Mouse (Mus musculus): ENCODE data around the gene Zfp629.

Zfp629 gene

DNA sequence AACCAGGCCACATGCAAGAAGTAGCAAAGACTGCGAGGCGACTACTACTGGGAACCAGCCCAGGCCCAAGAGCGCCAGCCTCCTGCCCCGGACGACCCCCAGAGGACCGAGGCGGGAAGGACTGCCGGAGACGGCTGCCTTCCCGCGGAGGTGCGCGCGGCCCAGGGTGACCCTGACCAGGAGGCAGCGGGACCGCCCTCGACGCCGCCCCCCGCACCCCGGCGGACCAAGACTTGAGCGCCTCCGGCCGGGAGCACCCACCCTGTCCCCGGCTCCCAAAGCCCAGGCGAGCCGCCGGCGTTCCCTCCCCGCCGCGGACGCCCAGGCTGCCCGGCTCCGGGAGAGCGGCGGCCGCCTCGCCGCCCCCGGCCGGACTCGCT is 1.1 kb downstream of the Zfp629 start:
- peak in 1 of 2 experiments; percentile 36 for DNase-seq (ENCODE audit: low spot score in 2 of 2)

DNA sequence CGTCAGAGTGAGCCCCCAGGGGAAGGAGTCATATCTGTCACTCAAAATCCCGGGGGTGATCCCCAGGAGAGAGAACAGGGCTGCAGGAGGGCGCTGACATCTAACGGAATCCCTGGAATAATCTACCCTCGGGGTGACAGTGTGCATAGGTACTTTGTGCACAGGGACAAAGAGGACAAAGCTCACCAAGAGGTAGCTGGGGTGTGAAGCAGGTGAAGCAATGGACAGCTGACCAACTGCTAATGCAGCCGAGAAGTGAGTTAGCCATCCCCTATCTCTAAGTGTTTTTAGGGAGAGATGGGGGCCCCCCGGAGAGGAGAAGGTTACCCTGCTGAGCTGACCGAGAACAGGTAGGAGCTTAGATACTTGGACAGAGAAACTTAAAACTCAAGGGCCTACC is 1.5 kb downstream of the Zfp629 start:
- peak in 1 of 2 experiments; percentile 2 for DNase-seq (ENCODE audit: low spot score in 2 of 2)

DNA sequence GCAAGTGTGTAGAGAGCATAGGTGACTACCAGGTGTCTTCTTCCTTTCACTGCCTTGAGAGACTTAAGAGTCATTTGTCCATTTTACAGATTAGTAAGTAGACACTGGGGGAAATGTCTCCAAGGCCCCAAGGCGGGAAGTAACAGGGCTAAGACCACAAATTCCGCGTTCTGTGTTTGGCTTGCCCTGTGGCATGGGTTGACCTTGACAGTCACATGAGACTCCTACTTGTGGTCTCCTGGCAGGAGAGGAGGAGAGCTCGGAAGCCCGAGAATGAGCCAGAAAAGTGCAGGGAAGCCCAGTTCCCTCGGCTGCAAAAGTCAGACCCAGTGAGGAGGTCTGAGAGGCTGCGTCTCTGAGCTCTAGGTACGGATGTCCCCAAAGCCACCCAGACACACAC is 2.1 kb downstream of the Zfp629 start:
- DNase-seq (ENCODE audit: low spot score in 2 of 2): peak in 1 of 2 experiments; percentile 7

DNA sequence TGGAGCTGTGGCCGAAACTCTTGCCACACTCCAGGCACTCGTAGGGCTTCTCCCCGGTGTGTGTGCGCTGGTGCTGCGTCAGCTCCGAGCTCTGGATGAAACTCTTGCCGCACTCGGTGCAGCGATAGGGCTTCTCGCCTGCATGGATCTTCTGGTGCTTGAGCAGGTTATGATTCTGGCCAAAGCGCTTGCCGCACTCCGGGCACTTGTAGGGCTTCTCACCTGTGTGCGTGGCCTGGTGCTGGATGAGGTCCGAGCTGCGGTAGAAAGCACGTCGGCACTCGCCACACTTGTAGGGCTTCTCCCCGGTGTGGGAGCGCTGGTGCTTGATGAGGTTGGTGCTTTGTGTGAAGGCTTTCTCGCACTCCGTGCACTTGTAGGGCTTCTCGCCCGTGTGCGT is 4.0 kb downstream of the Zfp629 start:
- DNase-seq (ENCODE audit: low spot score in 2 of 2): no peak

DNA sequence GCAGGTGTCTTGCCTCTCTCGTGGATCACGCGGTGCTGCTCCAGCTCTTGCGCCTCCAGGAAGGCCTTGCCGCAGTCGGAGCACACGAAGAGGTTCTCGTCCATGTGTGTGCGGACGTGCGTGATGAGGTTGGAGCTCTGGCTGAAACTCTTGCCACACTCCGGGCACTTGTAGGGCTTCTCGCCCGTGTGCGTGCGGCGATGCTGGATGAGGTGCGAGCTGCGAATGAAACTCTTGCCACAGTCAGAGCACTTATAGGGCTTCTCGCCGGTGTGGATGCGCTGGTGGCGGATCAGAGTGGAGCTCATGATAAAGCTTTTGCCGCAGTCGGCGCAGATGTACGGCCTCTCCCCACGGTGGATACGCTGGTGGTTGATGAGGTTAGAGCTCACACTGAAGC is 4.6 kb downstream of the Zfp629 start:
- no peak for DNase-seq (ENCODE audit: low spot score in 2 of 2)

DNA sequence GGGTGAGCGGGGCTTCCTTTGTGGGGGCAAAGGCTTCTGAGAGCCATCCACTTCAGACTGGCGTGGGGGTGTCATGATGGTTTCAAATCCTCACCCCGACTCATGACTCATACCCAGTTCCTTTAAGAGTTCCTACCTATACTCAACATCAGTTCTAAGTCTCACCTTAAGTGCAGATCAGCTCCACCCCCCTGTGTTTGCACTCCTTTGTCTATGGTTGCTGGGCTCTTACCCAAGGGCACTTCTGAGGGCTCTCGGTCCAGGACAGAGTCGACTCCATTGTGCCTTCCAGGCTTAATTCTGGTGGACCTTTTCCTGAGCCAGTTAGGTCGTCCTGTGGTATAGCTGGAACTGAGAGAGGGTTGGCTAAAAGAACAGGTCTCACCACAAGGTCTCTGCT is 8.4 kb downstream of the Zfp629 start:
- no peak for DNase-seq (ENCODE audit: low spot score in 2 of 2)

DNA sequence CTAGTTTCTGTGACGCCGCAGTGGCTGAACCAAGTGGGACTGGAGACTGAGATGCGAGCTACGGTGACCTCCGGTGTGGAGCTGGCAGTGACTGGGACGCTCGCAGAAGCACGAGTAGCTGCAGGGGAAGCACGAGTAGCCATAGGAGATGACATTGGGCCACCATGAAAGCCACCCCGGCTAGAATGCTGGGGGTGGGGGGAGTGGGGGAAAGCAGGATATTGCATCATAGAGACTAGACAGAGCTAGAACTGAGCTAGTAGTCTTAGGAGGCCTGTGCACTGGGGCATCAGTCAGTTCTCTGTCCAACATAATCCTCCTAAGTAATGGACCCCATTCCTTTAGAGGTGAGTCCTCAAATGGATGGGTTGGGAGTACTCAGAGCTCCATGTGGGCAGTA is 11.3 kb downstream of the Zfp629 start:
- no peak for DNase-seq (ENCODE audit: low spot score in 2 of 2)

DNA sequence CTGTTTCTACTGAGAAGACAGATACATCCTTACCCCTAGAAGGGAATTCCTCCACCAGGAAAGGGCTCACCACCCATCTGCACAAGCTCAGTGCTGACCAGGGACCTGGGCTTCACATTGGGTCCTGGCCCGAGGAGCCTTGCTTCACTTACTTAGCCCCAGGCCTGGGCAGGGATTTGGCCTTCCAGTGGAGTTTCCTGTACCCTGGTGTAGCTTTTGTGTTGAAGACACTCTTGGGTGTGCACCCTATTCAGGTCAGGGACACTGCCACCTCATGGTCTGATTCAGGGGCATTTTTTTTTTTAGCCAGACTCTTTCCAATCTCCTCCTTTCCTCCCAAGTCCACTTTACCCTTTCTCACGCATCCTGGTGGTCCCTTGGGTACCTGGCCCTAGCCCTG is 12.7 kb downstream of the Zfp629 start:
- no peak for DNase-seq (ENCODE audit: low spot score in 2 of 2)

DNA sequence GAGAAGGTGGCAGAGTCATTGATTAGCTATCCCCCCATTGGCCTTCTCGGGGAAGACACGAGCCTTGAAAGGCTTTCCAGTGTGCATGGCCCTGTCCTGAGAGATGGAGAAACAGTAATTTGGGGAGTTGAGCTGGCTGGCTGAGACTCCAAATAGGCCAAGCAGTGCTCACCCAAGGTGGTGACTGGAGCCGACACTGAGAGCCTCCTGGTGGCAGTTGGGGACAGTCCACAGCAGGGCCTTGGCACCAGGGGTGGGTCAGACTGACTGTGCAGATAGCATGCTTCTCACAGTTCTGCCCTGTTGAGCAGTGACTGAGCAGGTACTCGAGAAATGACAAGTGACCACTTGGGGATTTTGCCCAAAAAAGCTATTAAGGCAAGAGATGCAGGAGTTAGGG is 13.9 kb downstream of the Zfp629 start:
- no peak for DNase-seq (ENCODE audit: low spot score in 2 of 2)

DNA sequence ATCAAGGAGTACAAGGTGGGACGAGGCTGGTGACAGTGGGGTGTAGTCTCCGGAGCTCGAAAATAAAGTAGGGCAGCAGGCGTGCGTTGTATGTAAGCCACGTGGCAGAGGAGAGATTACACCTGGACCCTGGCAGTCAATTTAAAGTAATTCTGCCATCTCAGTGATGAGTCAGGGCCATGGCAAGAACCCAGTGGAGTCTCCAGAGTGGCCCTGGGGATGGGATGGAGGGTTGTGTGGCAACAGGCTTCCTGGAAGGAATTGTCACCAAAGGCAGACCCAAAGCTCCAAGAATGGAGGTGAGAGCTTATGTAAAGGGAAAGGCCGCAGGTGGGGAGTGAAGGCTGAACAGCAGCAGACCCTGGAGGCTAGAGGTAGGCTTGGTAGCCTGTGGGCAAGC is 15.0 kb downstream of the Zfp629 start:
- no peak for DNase-seq (ENCODE audit: low spot score in 2 of 2)

DNA sequence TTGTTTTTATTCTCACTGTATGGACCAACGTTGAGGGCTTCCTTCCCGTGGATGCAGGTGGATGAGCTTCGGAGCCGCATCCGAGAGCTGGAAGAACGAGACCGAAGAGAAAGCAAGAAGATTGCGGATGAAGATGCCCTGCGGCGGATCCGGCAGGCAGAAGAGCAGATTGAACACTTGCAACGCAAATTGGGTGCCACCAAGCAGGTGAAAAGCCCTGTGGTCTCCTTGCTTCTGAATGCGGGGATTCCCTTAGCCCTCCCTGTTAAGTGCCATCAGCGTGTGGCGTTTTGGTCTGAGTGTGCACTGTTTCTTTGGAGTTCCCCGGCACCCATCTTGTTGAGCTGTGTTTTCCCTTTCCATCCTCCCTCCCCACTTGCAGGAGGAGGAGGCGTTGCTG is 18.9 kb downstream of the Zfp629 start:
- no peak for DNase-seq (ENCODE audit: low spot score in 2 of 2)

DNA sequence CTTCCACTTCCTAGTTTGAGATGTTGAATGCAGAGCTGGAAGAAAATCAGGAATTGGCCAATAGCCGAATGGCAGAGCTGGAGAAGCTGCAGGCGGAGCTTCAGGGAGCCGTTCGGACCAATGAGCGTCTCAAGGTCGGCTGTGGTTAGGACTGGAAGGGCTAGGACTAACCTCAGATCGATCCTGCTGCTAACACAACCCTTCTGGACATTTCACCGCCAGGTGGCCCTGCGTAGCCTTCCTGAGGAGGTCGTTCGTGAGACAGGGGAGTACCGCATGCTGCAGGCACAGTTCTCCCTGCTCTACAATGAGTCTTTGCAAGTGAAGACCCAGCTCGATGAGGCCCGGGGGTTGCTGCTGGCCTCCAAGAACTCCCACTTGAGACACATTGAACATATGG is 23.0 kb downstream of the Zfp629 start:
- no peak for DNase-seq (ENCODE audit: low spot score in 2 of 2)

DNA sequence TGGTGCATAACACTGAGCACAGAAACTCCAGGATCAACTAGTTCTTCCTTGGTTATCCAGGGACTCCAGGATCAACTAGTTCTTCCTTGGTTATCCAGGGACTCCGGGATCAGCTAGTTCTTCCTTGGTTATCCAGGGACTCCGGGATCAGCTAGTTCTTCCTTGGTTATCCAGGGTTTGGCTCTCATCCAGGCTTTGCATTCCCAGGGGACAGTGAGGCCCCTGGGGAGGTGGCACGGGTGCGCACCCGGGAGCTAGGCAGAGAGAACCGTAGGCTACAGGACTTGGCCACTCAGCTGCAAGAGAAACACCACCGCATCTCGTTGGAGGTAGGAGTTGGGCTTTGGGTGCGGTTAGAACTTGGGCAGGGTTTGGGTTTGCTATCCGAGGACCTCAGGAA is 24.5 kb downstream of the Zfp629 start:
- DNase-seq (ENCODE audit: low spot score in 2 of 2): no peak

DNA sequence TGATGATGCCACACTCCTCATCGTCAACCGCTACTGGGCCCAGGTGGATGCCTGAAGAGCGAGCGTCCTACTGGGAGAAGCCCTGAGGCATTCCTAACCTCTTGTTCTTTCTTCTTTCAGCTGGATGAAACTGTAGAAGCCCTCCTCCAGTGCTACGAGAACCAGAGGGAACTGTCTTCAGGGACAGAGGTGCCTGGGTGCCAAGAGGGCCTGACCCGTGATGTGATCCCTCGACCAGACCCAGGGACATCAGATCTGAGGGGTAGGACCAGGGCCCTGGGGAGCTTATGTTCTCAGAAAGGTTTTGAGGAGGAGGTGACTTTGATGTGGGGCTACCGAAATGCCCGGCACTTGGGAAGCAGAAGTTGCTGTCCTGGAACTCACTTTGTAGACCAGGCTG is 26.0 kb downstream of the Zfp629 start:
- no peak for DNase-seq (ENCODE audit: low spot score in 2 of 2)

DNA sequence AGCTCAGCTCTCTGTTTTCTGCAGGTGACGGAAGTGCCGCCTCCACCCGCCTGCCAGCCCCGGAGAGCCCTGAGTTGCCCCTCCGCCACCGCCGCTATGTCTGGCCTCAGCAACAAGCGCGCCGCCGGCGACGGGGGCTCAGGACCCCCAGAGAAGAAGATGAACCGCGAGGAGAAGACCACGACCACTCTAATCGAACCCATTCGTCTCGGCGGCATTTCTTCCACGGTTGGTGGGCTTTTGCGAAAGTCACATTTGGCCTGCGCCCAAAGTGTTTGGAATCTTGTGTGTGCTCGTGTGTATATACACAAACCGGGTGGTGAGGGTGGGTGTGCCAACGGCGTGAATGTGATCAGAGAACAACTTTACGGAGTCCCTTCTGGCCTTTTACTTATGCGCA is 26.7 kb downstream of the Zfp629 start:
- no peak for DNase-seq (ENCODE audit: low spot score in 2 of 2)

DNA sequence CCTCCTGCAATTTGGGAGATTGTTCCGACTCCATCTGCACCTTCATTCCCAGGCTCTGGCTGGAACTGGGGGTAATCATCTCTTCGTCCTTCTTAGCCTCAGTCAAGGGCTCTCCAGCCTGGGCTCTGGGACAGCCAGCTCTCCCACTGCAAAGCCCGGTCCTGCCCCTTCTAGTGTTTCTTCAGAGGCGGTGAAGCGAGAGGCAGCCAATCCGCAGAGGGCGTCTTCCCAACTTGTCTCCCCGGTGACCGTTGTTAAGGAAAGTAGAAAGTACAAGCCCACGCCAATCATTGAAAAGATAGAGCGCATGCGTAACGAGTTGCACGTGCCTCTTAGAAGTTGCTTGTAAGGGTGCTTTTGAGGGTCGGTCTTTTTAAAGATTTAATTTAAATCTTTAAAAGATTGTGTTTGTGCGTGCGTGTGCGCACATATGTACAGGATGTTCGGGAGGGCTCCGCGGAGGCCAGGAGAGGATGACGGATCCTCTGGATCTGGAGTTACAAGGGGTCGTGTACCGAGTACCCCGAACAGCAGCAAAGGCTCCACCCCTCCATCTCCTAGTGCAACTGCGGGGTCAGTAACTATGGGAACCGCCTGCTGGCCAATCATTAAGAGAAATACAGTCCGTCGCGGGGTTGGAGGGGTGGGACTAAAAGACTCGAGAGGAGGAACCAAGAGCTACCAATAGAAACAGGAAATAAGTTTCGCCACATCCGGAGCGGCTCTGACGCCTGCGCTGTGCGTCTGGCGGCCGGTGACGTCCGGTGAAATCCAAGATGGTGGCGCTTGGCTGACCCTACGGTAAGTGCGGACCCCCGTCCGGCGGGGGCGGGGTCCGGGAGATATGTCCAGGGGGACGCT is 27.4 kb downstream of the Zfp629 start, which contains the start of the genes Ccdc189 and Rnf40:
Gene Ccdc189 (minus strand): TSS at position 585 of the 861 bp plus-strand sequence.
Gene Rnf40 (plus strand): TSS at position 757 of the 861 bp plus-strand sequence.
- DNase-seq (ENCODE audit: low spot score in 2 of 2): peak; percentile 93 to 97

DNA sequence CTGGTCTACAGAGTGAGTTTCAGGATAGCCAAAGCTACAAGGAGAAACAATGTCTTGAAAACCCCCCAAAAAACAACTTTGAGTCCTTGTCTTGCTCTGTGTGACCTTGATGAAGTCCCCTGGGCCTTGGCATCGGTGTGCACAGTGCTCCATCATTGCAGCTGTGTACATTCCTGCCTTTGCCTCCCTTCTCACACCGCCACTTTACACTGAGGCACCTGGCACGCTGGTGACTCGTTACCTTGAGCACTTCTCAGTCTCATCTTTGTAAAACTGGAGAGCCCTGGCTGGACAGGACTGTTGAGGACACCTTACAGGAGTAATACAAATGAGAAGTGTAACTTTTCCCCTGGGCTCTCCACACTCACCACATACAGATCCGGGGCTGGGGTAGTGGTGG is 28.4 kb downstream of the Zfp629 start:
- no peak for DNase-seq (ENCODE audit: low spot score in 2 of 2)

DNA sequence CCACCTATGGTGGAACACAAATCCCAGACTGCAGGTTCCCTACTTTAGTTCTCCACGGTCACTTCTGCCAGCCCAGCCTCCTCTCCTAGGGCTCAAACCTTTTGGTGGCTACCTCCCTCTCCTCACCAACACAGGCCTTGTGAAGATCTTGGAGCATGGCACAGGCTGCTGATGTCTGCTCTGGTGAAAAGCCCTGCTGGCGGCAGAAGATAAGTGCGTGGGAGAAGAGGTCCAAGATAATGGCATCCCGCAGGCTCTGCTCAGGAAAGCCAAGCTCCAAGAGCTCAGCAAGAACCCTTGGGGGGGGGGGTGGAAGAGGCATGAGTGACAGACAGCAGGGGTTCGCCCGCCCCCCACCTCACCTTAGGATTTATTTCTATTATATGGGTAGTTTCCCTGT is 29.4 kb downstream of the Zfp629 start:
- DNase-seq (ENCODE audit: low spot score in 2 of 2): no peak

DNA sequence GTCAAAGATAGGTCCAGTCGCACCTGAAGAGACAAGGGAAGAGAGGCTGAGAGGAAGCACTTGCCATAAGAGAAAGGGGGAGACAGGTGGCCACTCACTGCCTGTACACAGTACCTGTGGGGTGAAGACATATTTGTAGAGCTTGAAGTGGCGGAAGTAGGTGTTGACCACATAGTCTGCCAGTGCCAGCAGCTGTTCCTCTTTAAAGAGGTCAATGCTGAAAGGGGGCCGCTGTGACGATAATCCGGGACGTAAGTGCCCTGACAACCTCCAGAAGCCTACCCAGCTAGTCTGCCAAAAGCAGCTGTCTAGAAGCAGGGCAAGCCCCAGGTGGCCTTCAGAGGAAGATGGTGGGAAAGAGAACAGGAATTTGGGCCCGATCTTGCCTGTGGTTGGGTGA is 30.6 kb downstream of the Zfp629 start:
- DNase-seq (ENCODE audit: low spot score in 2 of 2): no peak

DNA sequence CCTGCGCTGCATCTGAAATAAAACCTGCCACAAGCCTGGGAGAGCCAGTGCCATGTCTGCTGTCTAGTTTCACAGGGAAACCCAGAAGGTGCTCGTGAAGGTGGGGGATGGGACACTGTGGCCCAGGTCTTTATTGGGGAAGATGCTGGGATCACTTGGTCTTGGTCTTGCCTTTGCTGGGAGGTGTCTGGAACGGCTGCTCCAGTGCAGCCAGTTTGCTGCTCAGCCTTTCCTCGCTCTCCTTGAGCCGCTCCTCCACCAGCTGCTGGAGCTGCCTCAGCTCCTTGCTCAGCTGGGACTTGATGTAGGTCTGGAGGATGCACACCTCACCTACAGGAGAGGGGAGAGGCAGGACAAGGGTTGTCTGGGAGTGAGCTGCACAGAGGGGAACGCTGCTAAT is 32.3 kb downstream of the Zfp629 start:
- no peak for DNase-seq (ENCODE audit: low spot score in 2 of 2)

DNA sequence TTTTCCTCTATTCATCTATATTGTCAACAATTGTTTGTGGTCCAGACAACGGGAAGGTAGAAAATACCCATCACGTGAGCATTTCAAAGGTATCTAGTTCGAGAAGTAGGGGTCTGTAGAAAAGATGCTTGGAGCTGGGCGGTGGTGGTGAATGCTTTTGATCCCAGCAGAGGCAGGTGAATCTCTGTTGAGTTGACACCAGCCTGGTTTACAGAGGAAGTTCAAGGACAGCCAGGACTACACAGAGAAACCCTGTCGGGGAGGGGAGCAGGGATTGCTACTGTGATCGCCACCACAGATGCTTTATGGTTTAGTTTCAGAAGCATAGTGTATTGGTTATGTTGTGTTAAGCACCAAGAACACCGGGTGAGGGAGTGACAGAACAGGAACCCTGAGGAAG is 41.5 kb downstream of the Zfp629 start:
- DNase-seq (ENCODE audit: low spot score in 2 of 2): peak in 1 of 2 experiments; percentile 4

DNA sequence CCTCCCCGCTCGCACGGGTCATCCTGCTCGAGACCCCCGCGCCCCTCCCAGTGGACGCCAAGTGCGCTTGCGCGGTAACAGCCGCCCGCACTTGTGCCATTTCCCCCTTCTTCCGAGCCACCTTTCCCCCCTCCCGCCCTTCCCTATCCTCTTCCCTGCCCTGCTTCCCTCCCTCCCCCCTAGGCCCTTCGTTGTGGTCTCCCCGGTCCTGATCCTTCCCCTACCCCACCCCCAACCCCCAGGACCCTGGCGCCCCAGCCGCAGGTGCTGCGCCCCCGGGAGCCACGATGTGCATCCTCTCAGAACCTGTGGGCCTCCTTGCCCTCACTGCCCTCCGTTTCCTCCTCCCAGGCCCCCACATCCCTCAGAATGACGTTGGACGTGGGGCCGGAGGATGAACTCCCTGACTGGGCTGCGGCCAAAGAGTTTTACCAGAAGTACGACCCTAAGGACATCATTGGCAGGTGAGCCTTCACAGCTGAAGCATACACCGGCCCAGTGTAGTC is 42.0 kb downstream of the Zfp629 start:
- no peak for DNase-seq (ENCODE audit: low spot score in 2 of 2)

DNA sequence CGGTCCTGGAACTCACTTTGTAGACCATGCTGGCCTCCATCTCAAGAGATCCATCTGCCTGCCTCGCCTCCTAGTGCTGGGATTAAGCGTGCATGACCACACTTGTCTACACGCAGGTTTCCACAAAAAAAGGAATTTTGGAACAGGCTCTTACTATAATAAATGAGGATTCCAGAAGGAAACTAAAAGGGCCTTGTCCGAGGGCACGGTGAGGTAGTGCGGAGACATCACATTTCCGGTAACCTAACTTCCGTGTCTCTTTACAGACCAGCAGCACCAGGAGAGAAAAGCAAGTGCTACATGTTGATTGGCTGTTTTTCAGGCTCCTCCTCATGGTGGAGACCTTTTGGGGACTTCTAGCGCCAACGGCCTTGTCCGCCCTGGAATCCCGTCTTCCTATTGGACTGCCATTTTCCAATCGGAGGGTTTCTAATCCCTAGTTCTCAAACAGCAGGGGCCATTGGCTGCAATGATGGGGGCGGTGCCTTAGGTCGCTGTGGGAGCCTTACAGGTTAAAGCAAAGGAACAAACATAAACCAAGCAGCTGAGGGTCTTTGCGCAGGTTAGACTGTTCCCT is 42.6 kb downstream of the Zfp629 start, which contains the start of gene Phkg2:
Gene Phkg2 (plus strand): TSS at position 446 of the 577 bp plus-strand sequence.
- DNase-seq (ENCODE audit: low spot score in 2 of 2): peak; percentile 87 to 94

All from frontal cortex, postnatal 10 days (tissue).